In genomic region chr1:83110992-83111391, GRCm38 (mm10) we compare ENCODE assay signal across 28 mouse cellular contexts. TPM values are rescaled to one million over a fixed set of nuclear protein-coding genes. Genes with fewer than 3 reads are reported as not detected.
DNase-seq lines count a peak whose midpoint lies in the region; ATAC-seq and TF ChIP-seq lines count a peak whose summit lies in the region.
"Had no signal": no experiment of that assay in that cellular context is flagged by ENCODE, and none has a peak within 500 bp of the region (broad histone marks: within the 10 kb centered on the region; RNA-seq: fewer than 3 reads in every experiment).

No protein-coding gene starts in this region.

- no peaks in the 10 kb centered on the region for H3K36me3 ChIP-seq in intestine, embryonic 14.5 days (ENCODE audit: control insufficient read depth, insufficient read depth, low read length)
- no peaks in the 10 kb centered on the region for H3K36me3 ChIP-seq in intestine, embryonic 16.5 days (ENCODE audit: control insufficient read depth, insufficient read depth, low read length)
- no peaks in the 10 kb centered on the region for H3K36me3 ChIP-seq in small intestine, adult 2 months (ENCODE audit: control insufficient read depth, insufficient read depth, low read length)
- H3K36me3 ChIP-seq in forebrain, embryonic 10.5 days (replicated peaks) = no peaks in the 10 kb centered on the region
- H3K36me3 ChIP-seq: embryonic facial prominence, embryonic 13.5 days; embryonic facial prominence, embryonic 15.5 days; forebrain, embryonic 15.5 days; G1E had no signal

- peak; percentile 75 for ATAC-seq in intestine, embryonic 14.5 days (replicated peaks; ENCODE audit: low FRiP score, low TSS enrichment, low read depth)
- ATAC-seq in intestine, embryonic 16.5 days = peak; percentile 87
- ATAC-seq: forebrain, embryonic 13.5 days; forebrain, embryonic 15.5 days; forebrain, postnatal 0 days; Patski had no signal

- DNase-seq in intestine, embryonic 14.5 days (ENCODE audit: low spot score) = no peak
- DNase-seq in forebrain, embryonic 10.5 days (ENCODE audit: extremely low spot score, low spot score) = no peak
- no peak for DNase-seq in urinary bladder, postnatal 25 days (ENCODE audit: low spot score)
- DNase-seq: adrenal gland, adult 8-10 months; adrenal gland, postnatal 14 days; adrenal gland, postnatal 36 days; B cell, adult 2 months; cerebellum, adult 11-12 months; cerebellum, adult 2 months; cerebellum, adult 9-10 months; cerebellum, postnatal 14 days; cerebellum, postnatal 36 days; embryo, embryonic 11 days; forebrain, postnatal 0 days had no signal

- TF ChIP-seq POLR2A in small intestine, adult 2 months (IDR thresholded peaks at IDR 0.05; ENCODE audit: low read depth, low read length) = no peak

- H3K9ac ChIP-seq in intestine, embryonic 14.5 days (ENCODE audit: low read length) = no peak overlapping the region
- H3K9ac ChIP-seq in intestine, embryonic 16.5 days (ENCODE audit: low read depth, low read length) = no peak overlapping the region
- H3K9ac ChIP-seq: embryonic facial prominence, embryonic 13.5 days; embryonic facial prominence, embryonic 15.5 days; forebrain, embryonic 13.5 days; forebrain, embryonic 15.5 days; forebrain, postnatal 0 days had no signal

- no peak overlapping the region for H3K27ac ChIP-seq in intestine, embryonic 14.5 days (ENCODE audit: low read depth)
- peak overlapping the region; percentile 51; the same call in 1 of the 2 replicates for H3K27ac ChIP-seq in intestine, embryonic 16.5 days (ENCODE audit: low read length)
- H3K27ac ChIP-seq in small intestine, adult 2 months (ENCODE audit: insufficient read depth, low read depth, low read length) = 0 out of 2 replicates have a peak overlapping the region, but pooled peaks have one; percentile 19
- no peak overlapping the region for H3K27ac ChIP-seq in forebrain, embryonic 10.5 days
- H3K27ac ChIP-seq: embryonic facial prominence, embryonic 13.5 days; embryonic facial prominence, embryonic 15.5 days; forebrain, embryonic 13.5 days; forebrain, embryonic 15.5 days had no signal

- no peaks in the 10 kb centered on the region for H3K27me3 ChIP-seq in intestine, embryonic 14.5 days (replicated peaks; ENCODE audit: control insufficient read depth, insufficient read depth, low read length)
- H3K27me3 ChIP-seq in intestine, embryonic 16.5 days (replicated peaks; ENCODE audit: control insufficient read depth, insufficient read depth, low read length) = no peaks in the 10 kb centered on the region
- H3K27me3 ChIP-seq in small intestine, adult 2 months (ENCODE audit: control insufficient read depth, insufficient read depth, low read length) = no peaks in the 10 kb centered on the region
- no peaks in the 10 kb centered on the region for H3K27me3 ChIP-seq in forebrain, embryonic 10.5 days (ENCODE audit: poor library complexity, severe bottlenecking)
- H3K27me3 ChIP-seq: CH12.LX; embryonic facial prominence, embryonic 13.5 days; embryonic facial prominence, embryonic 15.5 days; forebrain, embryonic 13.5 days; forebrain, embryonic 15.5 days; Patski had no signal

- H3K4me2 ChIP-seq in intestine, embryonic 14.5 days (ENCODE audit: low read length) = no peak overlapping the region
- no peak overlapping the region for H3K4me2 ChIP-seq in intestine, embryonic 16.5 days (ENCODE audit: low read depth, low read length)
- H3K4me2 ChIP-seq: embryonic facial prominence, embryonic 13.5 days; embryonic facial prominence, embryonic 15.5 days; forebrain, embryonic 13.5 days; forebrain, embryonic 15.5 days had no signal

- no peak for TF ChIP-seq CTCF in small intestine, adult 2 months (IDR thresholded peaks at IDR 0.05; ENCODE audit: extremely low read depth, insufficient read length, insufficient replicate concordance, low read depth, low read length)

- H3K9me3 ChIP-seq in intestine, embryonic 14.5 days (ENCODE audit: control insufficient read depth, low read length) = no peaks in the 10 kb centered on the region
- H3K9me3 ChIP-seq in intestine, embryonic 16.5 days (ENCODE audit: control insufficient read depth, low read length) = no peaks in the 10 kb centered on the region
- H3K9me3 ChIP-seq in forebrain, embryonic 10.5 days = no peaks in the 10 kb centered on the region
- H3K9me3 ChIP-seq: embryonic facial prominence, embryonic 13.5 days; embryonic facial prominence, embryonic 15.5 days; forebrain, embryonic 13.5 days; forebrain, embryonic 15.5 days; G1E had no signal

- H3K4me1 ChIP-seq in intestine, embryonic 14.5 days (replicated peaks; ENCODE audit: control insufficient read depth, insufficient read depth, low read length) = no peaks in the 10 kb centered on the region; the same call in 1 of the 2 replicates
- H3K4me1 ChIP-seq in intestine, embryonic 16.5 days (ENCODE audit: control insufficient read depth, insufficient read depth, low read length) = peaks cover 4% of the 10 kb centered on the region; the same call in 1 of the 2 replicates
- peaks cover 6% of the 10 kb centered on the region; the same call in 1 of the 2 replicates for H3K4me1 ChIP-seq in small intestine, adult 2 months (ENCODE audit: control insufficient read depth, insufficient read depth, insufficient read length, low read length)
- no peaks in the 10 kb centered on the region for H3K4me1 ChIP-seq in forebrain, embryonic 10.5 days
- H3K4me1 ChIP-seq: embryonic facial prominence, embryonic 13.5 days; embryonic facial prominence, embryonic 15.5 days; forebrain, embryonic 13.5 days; forebrain, embryonic 15.5 days had no signal

- H3K4me3 ChIP-seq in intestine, embryonic 14.5 days (ENCODE audit: low read depth, low read length) = no peak overlapping the region
- H3K4me3 ChIP-seq in intestine, embryonic 16.5 days (ENCODE audit: low read length) = no peak overlapping the region
- H3K4me3 ChIP-seq in small intestine, adult 2 months (ENCODE audit: low read depth, low read length) = no peak overlapping the region
- H3K4me3 ChIP-seq in forebrain, embryonic 10.5 days = no peak overlapping the region
- H3K4me3 ChIP-seq: embryonic facial prominence, embryonic 13.5 days; embryonic facial prominence, embryonic 15.5 days; erythroblast, embryonic 14.5 days; forebrain, embryonic 13.5 days; forebrain, embryonic 15.5 days had no signal

RNA-seq across cellular contexts. Expression of gene Ccl20, which starts 5.6 kb away (rescaled TPM):
- polyA plus RNA-seq in intestine, embryonic 14.5 days (2014; fragmentation: Nextera tagmentation; extraction: Ambion mirVana) = 3.4 and 3.7 TPM in 2 replicates
- polyA plus RNA-seq in intestine, embryonic 16.5 days (2015; fragmentation: Nextera tagmentation; extraction: Ambion mirVana) = 4.0 and 5.1 TPM in 2 replicates
- 4.1 and 15.3 TPM in 2 replicates for polyA plus RNA-seq in small intestine, adult 2 months (2012; rRNA removed)
- not detected in 2 replicates for polyA plus RNA-seq in forebrain, embryonic 10.5 days (2016; fragmentation: Nextera tagmentation; extraction: Ambion mirVana)
- polyA plus RNA-seq: cerebellum, adult 2 months; embryonic facial prominence, embryonic 11.5 days; embryonic facial prominence, embryonic 13.5 days; erythroblast, embryonic 14.5 days; forebrain, embryonic 11.5 days; forebrain, embryonic 13.5 days; forebrain, embryonic 15.5 days; G1E had no signal

RNA-seq across cellular contexts. Expression of gene Daw1, which starts 48.6 kb away (rescaled TPM):
- 0.22 TPM in 1 of 2 replicates, not detected in the other for polyA plus RNA-seq in intestine, embryonic 14.5 days (2014; fragmentation: Nextera tagmentation; extraction: Ambion mirVana)
- polyA plus RNA-seq in intestine, embryonic 16.5 days (2015; fragmentation: Nextera tagmentation; extraction: Ambion mirVana) = not detected in 2 replicates
- not detected in 2 replicates for polyA plus RNA-seq in small intestine, adult 2 months (2012; rRNA removed)
- 0.15 and 0.25 TPM in 2 replicates for polyA plus RNA-seq in forebrain, embryonic 10.5 days (2016; fragmentation: Nextera tagmentation; extraction: Ambion mirVana)
- polyA plus RNA-seq: CD4-positive, CD25-positive, alpha-beta regulatory T cell, adult 4 months; embryonic facial prominence, embryonic 11.5 days; embryonic facial prominence, embryonic 13.5 days; erythroblast, embryonic 14.5 days; G1E had no signal

RNA-seq across cellular contexts. Expression of gene Krtap28-13, which starts 50.3 kb away (rescaled TPM):
- polyA plus RNA-seq in intestine, embryonic 14.5 days (2014; fragmentation: Nextera tagmentation; extraction: Ambion mirVana) = not detected in 2 replicates
- not detected in 2 replicates for polyA plus RNA-seq in intestine, embryonic 16.5 days (2015; fragmentation: Nextera tagmentation; extraction: Ambion mirVana)
- polyA plus RNA-seq in small intestine, adult 2 months (2012; rRNA removed) = 1.3 TPM in 1 of 2 replicates, not detected in the other
- not detected in 2 replicates for polyA plus RNA-seq in forebrain, embryonic 10.5 days (2016; fragmentation: Nextera tagmentation; extraction: Ambion mirVana)
- polyA plus RNA-seq: activated CD4-positive, CD25-positive, alpha-beta regulatory T cell, adult 4 months; CD4-positive, CD25-positive, alpha-beta regulatory T cell, adult 4 months; cerebellum, adult 2 months; embryonic facial prominence, embryonic 11.5 days; embryonic facial prominence, embryonic 13.5 days; erythroblast, embryonic 14.5 days; forebrain, embryonic 11.5 days; forebrain, embryonic 13.5 days; forebrain, embryonic 15.5 days; forebrain, postnatal 0 days; G1E; Patski had no signal

RNA-seq across cellular contexts. Expression of gene A030005K14Rik, which starts 51.8 kb away (rescaled TPM):
- not detected in 2 replicates for polyA plus RNA-seq in intestine, embryonic 14.5 days (2014; fragmentation: Nextera tagmentation; extraction: Ambion mirVana)
- not detected in 2 replicates for polyA plus RNA-seq in intestine, embryonic 16.5 days (2015; fragmentation: Nextera tagmentation; extraction: Ambion mirVana)
- 0.18 TPM in 1 of 2 replicates, not detected in the other for polyA plus RNA-seq in small intestine, adult 2 months (2012; rRNA removed)
- not detected in 2 replicates for polyA plus RNA-seq in forebrain, embryonic 10.5 days (2016; fragmentation: Nextera tagmentation; extraction: Ambion mirVana)
- polyA plus RNA-seq: activated CD4-positive, CD25-positive, alpha-beta regulatory T cell, adult 4 months; CD4-positive, CD25-positive, alpha-beta regulatory T cell, adult 4 months; cerebellum, adult 2 months; embryonic facial prominence, embryonic 11.5 days; embryonic facial prominence, embryonic 13.5 days; erythroblast, embryonic 14.5 days; forebrain, embryonic 11.5 days; forebrain, embryonic 13.5 days; forebrain, embryonic 15.5 days; forebrain, postnatal 0 days; G1E; Patski had no signal

Comparison
In these comparisons a context has a peak if more than half of its experiments do, and no peak if none do; other contexts are left out.
1. H3K27ac ChIP-seq: peak in intestine, embryonic 16.5 days (single experiment) and small intestine, adult 2 months (single experiment); none in intestine, embryonic 14.5 days (single experiment) and forebrain, embryonic 10.5 days (single experiment).